ENCODE assay signal across 1 mouse cellular context in genomic region chr6:48395105-48396007, GRCm38 (mm10).
TF ChIP-seq lines count a peak whose summit lies in the region.

Gene Krba1, plus strand, starts transcription at chr6:48395586.

TF ChIP-seq in MEL, 35 proteins besides CTCF, POLR2A, EP300 and RAD21 (continued from another document):
- no peak for TF ChIP-seq JUND (IDR thresholded peaks at IDR 0.05; ENCODE audit: low read depth, low read length)
- peak; percentile 64 for TF ChIP-seq NRF1 (IDR thresholded peaks at IDR 0.05; ENCODE audit: insufficient read depth, low read depth, low read length, poor library complexity, severe bottlenecking)
- no peak for TF ChIP-seq TBP (IDR thresholded peaks at IDR 0.05; ENCODE audit: low read depth, low read length)
- no peak for TF ChIP-seq POLR2AphosphoS2 (IDR thresholded peaks at IDR 0.05; ENCODE audit: low read length)
- no peak for TF ChIP-seq MYB (IDR thresholded peaks at IDR 0.05; ENCODE audit: low read depth, low read length)
- TF ChIP-seq HCFC1 (IDR thresholded peaks at IDR 0.05; ENCODE audit: low read depth, low read length) = peak; percentile 85
TF ChIP-seq in MEL: peak in this region for 4.
